Mouse (Mus musculus) intestine, postnatal 0 days (tissue): ENCODE results near the gene Txnl4b. TPM values are rescaled to one million over a fixed set of nuclear protein-coding genes. Genes with fewer than 3 reads are reported as not detected.

Source experiments
- ATAC-seq: fragments of 200-750 bp; cut with Nextera tagmentation; 2 replicates; pipeline ENCODE4 v1.8.0; 2017; ENCODE audit warnings: mild to moderate bottlenecking, moderate TSS enrichment, moderate library complexity
- H3K27ac ChIP-seq: fragments of 300-500 bp; sonication (generic); 2 replicates; pipeline ENCODE4 v1.5.1; 2014; ENCODE audit warnings: mild to moderate bottlenecking, low read depth, low read length, moderate library complexity
- H3K27me3 ChIP-seq: fragments of 300-500 bp; sonication (generic); replicated peaks from 2 replicates; pipeline ENCODE4 v1.6.1; 2014; ENCODE audit warnings: low read length, mixed read lengths; ENCODE audit not compliant: control insufficient read depth, insufficient read depth
- H3K36me3 ChIP-seq: fragments of 300-500 bp; sonication (generic); 2 replicates; pipeline ENCODE4 v1.6.1; 2014; ENCODE audit warnings: mild to moderate bottlenecking, moderate library complexity; ENCODE audit not compliant: control insufficient read depth, insufficient read depth
- H3K4me1 ChIP-seq: fragments of 300-500 bp; sonication (generic); replicated peaks from 2 replicates; pipeline ENCODE4 v1.6.1; 2014; ENCODE audit warnings: antibody characterized with exemption, low read length, mixed read lengths; ENCODE audit not compliant: control insufficient read depth, insufficient read depth
- H3K4me2 ChIP-seq: fragments of 300-500 bp; sonication (generic); replicated peaks from 2 replicates; pipeline ENCODE4 v1.6.1; 2014; ENCODE audit warnings: low read depth, mild to moderate bottlenecking, moderate library complexity
- H3K4me3 ChIP-seq: fragments of 300-500 bp; sonication (generic); 2 replicates; pipeline ENCODE4 v1.5.1; 2014; ENCODE audit warnings: low read depth, low read length
- H3K9ac ChIP-seq: fragments of 300-500 bp; sonication (generic); 2 replicates; pipeline ENCODE4 v1.6.1; 2014; ENCODE audit warnings: mild to moderate bottlenecking, low read depth, low read length
- H3K9me3 ChIP-seq: fragments of 300-500 bp; sonication (generic); 2 replicates; pipeline ENCODE4 v1.6.1; 2016; ENCODE audit warnings: mixed run types; ENCODE audit not compliant: control insufficient read depth
- CTCF ChIP-seq: sonication (generic); IDR thresholded peaks from 2 replicates; pipeline ENCODE4 v1.5.1; 2016; ENCODE audit warnings: low read depth, mild to moderate bottlenecking, control low read depth, antibody characterized with exemption, moderate library complexity
- WGBS: fragments of 180-500 bp; shearing (Covaris S2); extraction: QIAGEN DNeasy Blood & Tissue Kit; methylation state at CpG from one replicate; pipeline ENCODE4 v1.1.7; 2014; 5-methylcytosine and 5-hydroxymethylcytosine counted together
- polyA plus RNA-seq: library from polyadenylated mRNA; unstranded; fragments of >200 nt; fragmentation: Nextera tagmentation; extraction: Ambion mirVana; gene quantifications from 2 replicates; pipeline ENCODE4 v1.2.1, GENCODE M21; 2015

The Txnl4b gene
- polyA plus RNA-seq, 1 experiment from 2014 or later: 17.0 TPM

GRCm38 (mm10) chr8:109576311-109576710 is 10.6 kb downstream of the Txnl4b start:
- Histone ChIP-seq H3K36me3 (peaks cover 8% of the 10 kb centered on the region; the same call in 1 of the 2 replicates), H3K27me3 (no peaks in the 10 kb centered on the region), H3K4me2 (no peak overlapping the region), H3K4me1 (no peaks in the 10 kb centered on the region), H3K9ac (no peak overlapping the region), H3K4me3 (no peak overlapping the region), H3K9me3 (no peaks in the 10 kb centered on the region), H3K27ac (no peak overlapping the region)
- no peak for ATAC-seq
- TF ChIP-seq CTCF: no peak
- 75% methylated on average over 4 of the region's 4 CpGs for WGBS

DNA sequence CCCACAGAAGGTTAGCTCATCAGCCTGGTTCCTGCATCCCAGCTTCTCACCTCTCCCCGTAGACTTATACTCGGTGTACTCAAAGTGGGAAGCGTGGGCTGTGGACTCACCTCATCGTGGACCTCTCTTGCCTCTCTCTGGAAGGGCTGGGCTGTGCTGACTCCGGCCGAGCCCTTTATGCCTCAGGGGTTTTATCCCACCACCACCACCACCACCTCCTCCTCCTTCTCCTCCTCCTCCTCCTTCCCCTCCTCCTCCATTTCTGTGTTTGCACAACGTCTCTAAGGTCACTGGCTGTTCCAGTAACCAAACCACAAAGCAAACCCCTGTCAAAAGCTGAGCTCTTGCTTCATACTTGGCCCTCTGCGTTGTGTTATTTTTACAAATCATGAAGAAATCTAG is 13.2 kb downstream of the Txnl4b start, which contains the start of gene Hp:
TSS of gene Hp (minus strand) at position 273 of the 402 bp plus-strand sequence.
- Histone ChIP-seq H3K4me3 (no peak within 1 kb of the TSS), H3K4me1 (no peaks in the 10 kb centered on the region), H3K27me3 (no peaks in the 10 kb centered on the region), H3K9ac (no peak within 1 kb of the TSS), H3K27ac (no peak within 1 kb of the TSS), H3K9me3 (no peaks in the 10 kb centered on the region), H3K4me2 (no peak within 1 kb of the TSS), H3K36me3 (no peaks in the 10 kb centered on the region)
- no peak for ATAC-seq
- TF ChIP-seq CTCF: no peak
- 57% methylated on average over 8 of the region's 8 CpGs for WGBS

DNA sequence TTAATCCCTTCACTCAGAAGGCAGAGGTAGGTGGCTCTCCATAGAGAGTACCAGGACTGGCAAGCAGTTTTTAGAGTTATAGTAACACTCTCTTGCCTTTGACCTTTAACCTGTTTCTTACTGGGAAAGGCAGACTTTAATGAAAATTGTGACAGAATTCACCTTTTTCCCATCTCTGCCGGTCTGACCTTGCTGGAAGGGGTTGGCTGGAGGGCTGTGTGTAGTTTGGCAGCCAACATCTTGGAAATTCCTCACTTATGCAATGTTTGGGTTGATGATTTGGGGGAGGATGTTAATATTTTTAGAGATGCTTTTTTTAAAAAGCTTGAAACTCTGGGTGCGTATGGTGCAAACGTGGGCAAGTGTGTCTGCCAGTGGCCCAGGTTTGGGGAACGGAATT is 18.6 kb downstream of the Txnl4b start:
- Histone ChIP-seq H3K9ac (no peak overlapping the region), H3K4me2 (no peak overlapping the region), H3K4me3 (no peak overlapping the region), H3K9me3 (no peaks in the 10 kb centered on the region), H3K27me3 (no peaks in the 10 kb centered on the region), H3K27ac (no peak overlapping the region), H3K36me3 (no peaks in the 10 kb centered on the region), H3K4me1 (no peaks in the 10 kb centered on the region)
- ATAC-seq: no peak
- TF ChIP-seq CTCF: no peak
- whole genome bisulfite sequencing: 86% methylated on average over 4 of the region's 4 CpGs

DNA sequence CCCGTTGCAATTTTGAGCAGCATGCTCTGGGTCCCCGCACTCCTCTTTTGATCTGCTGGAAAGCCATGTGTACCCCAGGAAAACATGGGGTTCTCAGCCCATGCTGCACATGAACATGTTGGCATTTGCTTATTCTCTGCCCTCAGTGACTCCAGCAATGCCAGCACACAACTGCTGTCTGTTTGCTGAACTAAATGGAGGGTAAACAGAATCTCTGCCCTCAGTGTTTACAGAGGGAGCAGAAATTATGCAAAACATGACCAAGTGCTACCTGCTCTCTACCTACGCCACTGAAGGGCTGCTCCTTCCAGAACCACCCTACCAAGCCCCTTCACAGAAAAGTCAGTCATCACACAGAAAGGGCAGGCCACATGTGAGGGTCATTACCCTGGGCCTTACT is 19.1 kb downstream of the Txnl4b start:
- H3K9ac ChIP-seq: no peak overlapping the region
- H3K36me3 ChIP-seq: no peaks in the 10 kb centered on the region
- TF ChIP-seq CTCF: no peak
- H3K4me2 ChIP-seq: no peak overlapping the region
- no peak overlapping the region for H3K27ac ChIP-seq
- H3K27me3 ChIP-seq: no peaks in the 10 kb centered on the region
- no peak overlapping the region for H3K4me3 ChIP-seq
- ATAC-seq: no peak
- 74% methylated on average over 3 of the region's 3 CpGs for WGBS
- H3K9me3 ChIP-seq: no peaks in the 10 kb centered on the region
- H3K4me1 ChIP-seq: no peaks in the 10 kb centered on the region

- no peaks in the 10 kb centered on the region for H3K36me3 ChIP-seq
- no peak overlapping the region for H3K4me2 ChIP-seq
- H3K4me1 ChIP-seq: no peaks in the 10 kb centered on the region
- H3K9ac ChIP-seq: no peak overlapping the region
- no peak overlapping the region for H3K4me3 ChIP-seq
- no peaks in the 10 kb centered on the region for H3K9me3 ChIP-seq
- no peaks in the 10 kb centered on the region for H3K27me3 ChIP-seq
- TF ChIP-seq CTCF: no peak
- ATAC-seq: no peak
- no peak overlapping the region for H3K27ac ChIP-seq
Observed at GRCm38 (mm10) chr8:109585652-109586051, 20.0 kb downstream of the Txnl4b start.

DNA sequence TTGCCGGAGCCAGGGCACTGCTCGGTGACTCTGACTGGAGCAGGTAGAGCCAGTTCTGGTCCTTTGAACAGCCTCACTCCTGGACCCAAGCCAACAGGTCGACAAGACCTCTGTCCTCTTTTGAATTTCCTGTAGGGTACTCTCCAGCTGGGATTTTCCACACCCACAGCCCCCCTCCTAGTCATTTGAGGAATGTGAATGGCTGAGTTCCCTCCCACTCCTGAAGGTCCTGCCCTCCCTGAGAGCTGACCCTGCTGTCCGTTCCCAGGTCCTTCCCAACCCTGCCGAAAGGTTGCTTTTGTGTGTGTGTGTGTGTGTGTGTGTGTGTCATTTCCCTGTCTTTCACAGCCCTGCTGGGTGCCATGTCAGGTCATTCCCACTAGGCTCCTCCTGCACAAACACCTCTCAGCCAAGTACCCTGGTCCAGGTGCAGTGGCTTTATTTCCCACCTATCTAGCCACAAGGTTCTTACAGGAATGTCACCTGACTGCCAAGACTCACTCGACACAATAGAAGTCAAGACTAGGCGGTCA is 21.3 kb downstream of the Txnl4b start:
- TF ChIP-seq CTCF: no peak
- no peak overlapping the region for H3K9ac ChIP-seq
- H3K36me3 ChIP-seq: no peaks in the 10 kb centered on the region; the same call in 1 of the 2 replicates
- no peaks in the 10 kb centered on the region for H3K4me1 ChIP-seq
- 40% methylated on average over 7 of the region's 7 CpGs for WGBS
- H3K27ac ChIP-seq: no peak overlapping the region
- H3K27me3 ChIP-seq: no peaks in the 10 kb centered on the region
- no peaks in the 10 kb centered on the region for H3K9me3 ChIP-seq
- ATAC-seq: no peak
- no peak overlapping the region for H3K4me2 ChIP-seq
- no peak overlapping the region for H3K4me3 ChIP-seq

- ATAC-seq: no peak
- Histone ChIP-seq H3K4me3 (no peak overlapping the region), H3K27me3 (no peaks in the 10 kb centered on the region), H3K36me3 (peaks cover 26% of the 10 kb centered on the region; the same call in 1 of the 2 replicates), H3K4me2 (no peak overlapping the region), H3K4me1 (no peaks in the 10 kb centered on the region), H3K27ac (no peak overlapping the region), H3K9ac (no peak overlapping the region), H3K9me3 (no peaks in the 10 kb centered on the region)
- no peak for TF ChIP-seq CTCF
- WGBS: 91% methylated on average over 9 of the region's 9 CpGs
Observed at GRCm38 (mm10) chr8:109590901-109591300, 25.2 kb downstream of the Txnl4b start.
